Mouse (Mus musculus): Measurements from ENCODE around the gene Prrt1.

Gene Prrt1

GRCm38 (mm10) chr17:34662468-34662867, 33.1 kb downstream of the Prrt1 start:
- ATAC-seq (ENCODE audit: insufficient number of reproducible peaks, low FRiP score, low TSS enrichment), result no peak

GRCm38 (mm10) chr17:34662978-34663377, 33.6 kb downstream of the Prrt1 start:
- no peak for ATAC-seq (ENCODE audit: insufficient number of reproducible peaks, low FRiP score, low TSS enrichment)

GRCm38 (mm10) chr17:34663558-34663957, 34.2 kb downstream of the Prrt1 start:
- no peak for ATAC-seq (ENCODE audit: insufficient number of reproducible peaks, low FRiP score, low TSS enrichment)

GRCm38 (mm10) chr17:34664472-34664871, 35.1 kb downstream of the Prrt1 start:
- ATAC-seq (ENCODE audit: insufficient number of reproducible peaks, low FRiP score, low TSS enrichment), result no peak

- no peak for ATAC-seq (ENCODE audit: insufficient number of reproducible peaks, low FRiP score, low TSS enrichment)
Measured at GRCm38 (mm10) chr17:34670235-34670634, 40.9 kb downstream of the Prrt1 start, which contains the start of gene Tnxb. Tnxb (plus strand) TSS chr17:34670535.

- no peak for ATAC-seq (ENCODE audit: insufficient number of reproducible peaks, low FRiP score, low TSS enrichment)
Measured at GRCm38 (mm10) chr17:34671151-34672066, 42.1 kb downstream of the Prrt1 start.

- no peak for ATAC-seq (ENCODE audit: insufficient number of reproducible peaks, low FRiP score, low TSS enrichment)
Measured at GRCm38 (mm10) chr17:34672246-34672792, 43.0 kb downstream of the Prrt1 start.

- no peak for ATAC-seq (ENCODE audit: insufficient number of reproducible peaks, low FRiP score, low TSS enrichment)
Measured at GRCm38 (mm10) chr17:34673139-34673538, 43.8 kb downstream of the Prrt1 start.

GRCm38 (mm10) chr17:34674524-34675204, 45.3 kb downstream of the Prrt1 start:
- no peak for ATAC-seq (ENCODE audit: insufficient number of reproducible peaks, low FRiP score, low TSS enrichment)

- no peak for ATAC-seq (ENCODE audit: insufficient number of reproducible peaks, low FRiP score, low TSS enrichment)
Measured at GRCm38 (mm10) chr17:34675205-34676092, 46.1 kb downstream of the Prrt1 start.

GRCm38 (mm10) chr17:34676093-34676460, 46.7 kb downstream of the Prrt1 start:
- no peak for ATAC-seq (ENCODE audit: insufficient number of reproducible peaks, low FRiP score, low TSS enrichment)

- ATAC-seq (ENCODE audit: insufficient number of reproducible peaks, low FRiP score, low TSS enrichment), result no peak
Measured at GRCm38 (mm10) chr17:34676671-34677070, 47.3 kb downstream of the Prrt1 start.

GRCm38 (mm10) chr17:34680191-34680590, 50.9 kb downstream of the Prrt1 start:
- no peak for ATAC-seq (ENCODE audit: insufficient number of reproducible peaks, low FRiP score, low TSS enrichment)

GRCm38 (mm10) chr17:34680621-34681020, 51.3 kb downstream of the Prrt1 start:
- no peak for ATAC-seq (ENCODE audit: insufficient number of reproducible peaks, low FRiP score, low TSS enrichment)

GRCm38 (mm10) chr17:34681132-34681571, 51.8 kb downstream of the Prrt1 start:
- no peak for ATAC-seq (ENCODE audit: insufficient number of reproducible peaks, low FRiP score, low TSS enrichment)

GRCm38 (mm10) chr17:34681881-34682536, 52.7 kb downstream of the Prrt1 start:
- no peak for ATAC-seq (ENCODE audit: insufficient number of reproducible peaks, low FRiP score, low TSS enrichment)
